Mouse (Mus musculus) midbrain, embryonic 11.5 days (tissue): ENCODE data around the gene Kynu. TPM values are rescaled to one million over a fixed set of nuclear protein-coding genes. Genes with fewer than 3 reads are reported as not detected.

ENCODE experiments used
- ATAC-seq: fragments of 200-750 bp; cut with Nextera tagmentation; 2 replicates; pipeline ENCODE4 v1.8.0; 2017; ENCODE audit warnings: moderate TSS enrichment, moderate library complexity; ENCODE audit not compliant: low FRiP score
- DNase-seq: peaks from one replicate; pipeline ENCODE4 v3.0.0; 2015; ENCODE audit warnings: low spot score; ENCODE audit errors: missing footprints
- H3K27ac ChIP-seq: fragments of 300-500 bp; sonication (generic); 2 replicates; pipeline ENCODE4 v1.5.1; 2014; ENCODE audit warnings: low read depth, low read length
- H3K27me3 ChIP-seq: fragments of 300-500 bp; sonication (generic); 2 replicates; pipeline ENCODE4 v1.6.1; 2014; ENCODE audit warnings: mild to moderate bottlenecking, low read length, moderate library complexity, mixed read lengths; ENCODE audit not compliant: control insufficient read depth, insufficient read depth
- H3K36me3 ChIP-seq: fragments of 300-500 bp; sonication (generic); 2 replicates; pipeline ENCODE4 v1.6.1; 2014; ENCODE audit warnings: mild to moderate bottlenecking, low read length, moderate library complexity, mixed read lengths; ENCODE audit not compliant: control insufficient read depth, insufficient read depth
- H3K4me1 ChIP-seq: fragments of 300-500 bp; sonication (generic); 2 replicates; pipeline ENCODE4 v1.6.1; 2014; ENCODE audit warnings: low read length; ENCODE audit not compliant: control insufficient read depth, insufficient read depth
- H3K4me2 ChIP-seq: fragments of 300-500 bp; sonication (generic); 2 replicates; pipeline ENCODE4 v1.6.1; 2014; ENCODE audit warnings: mild to moderate bottlenecking, moderate library complexity
- H3K4me3 ChIP-seq: fragments of 300-500 bp; sonication (generic); 2 replicates; pipeline ENCODE4 v1.5.1; 2014; ENCODE audit warnings: low read depth, low read length
- H3K9ac ChIP-seq: fragments of 300-500 bp; sonication (generic); 2 replicates; pipeline ENCODE4 v1.6.1; 2014; ENCODE audit warnings: low read length
- H3K9me3 ChIP-seq: fragments of 300-500 bp; sonication (generic); 2 replicates; pipeline ENCODE4 v1.6.1; 2016; ENCODE audit warnings: low read length; ENCODE audit not compliant: control insufficient read depth
- WGBS: fragments of 180-500 bp; shearing (Covaris S2); extraction: QIAGEN DNeasy Blood & Tissue Kit; methylation state at CpG from one replicate; pipeline ENCODE4 v1.1.7; 2014; 5-methylcytosine and 5-hydroxymethylcytosine counted together
- polyA plus RNA-seq: library from polyadenylated mRNA; unstranded; fragments of >200 nt; fragmentation: Nextera tagmentation; extraction: Ambion mirVana; gene quantifications from 2 replicates; pipeline ENCODE4 v1.2.1, GENCODE M21; 2014

The Kynu gene
- polyA plus RNA-seq = 1.9 and 2.6 TPM in 2 replicates

- 32% methylated on average over 9 of the region's 9 CpGs for WGBS
- DNase-seq = peak; percentile 82
- Histone ChIP-seq H3K27ac (no peak within 1 kb of the TSS), H3K36me3 (no peaks in the 10 kb centered on the region), H3K4me1 (0 out of 2 replicates have a peak, but pooled peaks cover 3% of the 10 kb centered on the region), H3K4me3 (no peak within 1 kb of the TSS), H3K9me3 (no peaks in the 10 kb centered on the region), H3K4me2 (no peak within 1 kb of the TSS), H3K27me3 (no peaks in the 10 kb centered on the region), H3K9ac (no peak within 1 kb of the TSS)
- ATAC-seq = no peak
Observed at GRCm38 (mm10) chr2:43555062-43555888, at the start of gene Kynu. Gene Kynu, plus strand, starts transcription at chr2:43555329.

- no peaks in the 10 kb centered on the region for H3K4me1 ChIP-seq
- 95% methylated on average over 3 of the region's 3 CpGs for WGBS
- DNase-seq (no peak), ATAC-seq (no peak)
- H3K27me3 ChIP-seq = no peaks in the 10 kb centered on the region
- H3K4me3 ChIP-seq = no peak overlapping the region
- H3K4me2 ChIP-seq = no peak overlapping the region
- H3K36me3 ChIP-seq = no peaks in the 10 kb centered on the region
- H3K27ac ChIP-seq = no peak overlapping the region
- no peaks in the 10 kb centered on the region for H3K9me3 ChIP-seq
- H3K9ac ChIP-seq = no peak overlapping the region
Observed at GRCm38 (mm10) chr2:43506182-43506581, 48.9 kb upstream of the Kynu start.

GRCm38 (mm10) chr2:43513852-43514251, 41.3 kb upstream of the Kynu start:
- Histone ChIP-seq H3K27me3 (no peaks in the 10 kb centered on the region), H3K9me3 (no peaks in the 10 kb centered on the region), H3K4me1 (no peaks in the 10 kb centered on the region), H3K4me2 (no peak overlapping the region), H3K9ac (no peak overlapping the region), H3K4me3 (no peak overlapping the region), H3K27ac (no peak overlapping the region), H3K36me3 (no peaks in the 10 kb centered on the region)
- WGBS = 7% methylated on average over 7 of the region's 7 CpGs
- ATAC-seq (0 out of 2 replicates have a peak, but pooled peaks have one; percentile 24), DNase-seq (peak; percentile 85)

- no peaks in the 10 kb centered on the region for H3K27me3 ChIP-seq
- H3K4me2 ChIP-seq = no peak overlapping the region
- no peak overlapping the region for H3K27ac ChIP-seq
- WGBS = 71% methylated on average over 2 of the region's 2 CpGs
- H3K9me3 ChIP-seq = no peaks in the 10 kb centered on the region
- no peak for DNase-seq
- no peaks in the 10 kb centered on the region for H3K36me3 ChIP-seq
- ATAC-seq = no peak
- no peak overlapping the region for H3K9ac ChIP-seq
- no peak overlapping the region for H3K4me3 ChIP-seq
- no peaks in the 10 kb centered on the region for H3K4me1 ChIP-seq
Observed at GRCm38 (mm10) chr2:43534417-43534816, 20.7 kb upstream of the Kynu start.

- WGBS = 93% methylated on average over 3 of the region's 3 CpGs
Observed at GRCm38 (mm10) chr2:43542615-43543014, 12.5 kb upstream of the Kynu start.

GRCm38 (mm10) chr2:43545665-43546064, 9.5 kb upstream of the Kynu start:
- H3K4me2 ChIP-seq = no peak overlapping the region
- no peak for ATAC-seq
- WGBS = 82% methylated on average over 3 of the region's 3 CpGs
- no peak for DNase-seq
- H3K36me3 ChIP-seq = no peaks in the 10 kb centered on the region
- H3K4me1 ChIP-seq = no peaks in the 10 kb centered on the region
- no peaks in the 10 kb centered on the region for H3K27me3 ChIP-seq
- H3K4me3 ChIP-seq = no peak overlapping the region
- H3K9me3 ChIP-seq = no peaks in the 10 kb centered on the region
- no peak overlapping the region for H3K27ac ChIP-seq
- no peak overlapping the region for H3K9ac ChIP-seq

More at GRCm38 (mm10) chr2:43542615-43543014, 12.5 kb upstream of the Kynu start:
- DNase-seq = no peak
- no peaks in the 10 kb centered on the region for H3K36me3 ChIP-seq
- ATAC-seq = no peak
- no peak overlapping the region for H3K27ac ChIP-seq
- H3K4me1 ChIP-seq = no peaks in the 10 kb centered on the region
- no peaks in the 10 kb centered on the region for H3K9me3 ChIP-seq
- H3K4me2 ChIP-seq = no peak overlapping the region
- no peaks in the 10 kb centered on the region for H3K27me3 ChIP-seq
- H3K4me3 ChIP-seq = no peak overlapping the region
- H3K9ac ChIP-seq = no peak overlapping the region

- Histone ChIP-seq H3K27ac (no peak overlapping the region), H3K9me3 (no peaks in the 10 kb centered on the region), H3K4me3 (no peak overlapping the region), H3K9ac (no peak overlapping the region), H3K4me2 (no peak overlapping the region), H3K36me3 (no peaks in the 10 kb centered on the region), H3K27me3 (no peaks in the 10 kb centered on the region), H3K4me1 (no peaks in the 10 kb centered on the region)
- 90% methylated on average over 1 of the region's 1 CpGs for WGBS
- no peak for ATAC-seq
- DNase-seq = no peak
Observed at GRCm38 (mm10) chr2:43546448-43546847, 8.7 kb upstream of the Kynu start.

- no peak overlapping the region for H3K4me3 ChIP-seq
- ATAC-seq = no peak
- H3K9ac ChIP-seq = no peak overlapping the region
- no peaks in the 10 kb centered on the region for H3K27me3 ChIP-seq
- DNase-seq = peak; percentile 47
- no peak overlapping the region for H3K27ac ChIP-seq
- WGBS = 58% methylated on average over 4 of the region's 4 CpGs
- 0 out of 2 replicates have a peak, but pooled peaks cover 3% of the 10 kb centered on the region for H3K4me1 ChIP-seq
- H3K9me3 ChIP-seq = no peaks in the 10 kb centered on the region
- H3K36me3 ChIP-seq = no peaks in the 10 kb centered on the region
- H3K4me2 ChIP-seq = no peak overlapping the region
Observed at GRCm38 (mm10) chr2:43554216-43554615, 913 bp upstream of the Kynu start.

- no peaks in the 10 kb centered on the region for H3K27me3 ChIP-seq
- H3K4me1 ChIP-seq = 0 out of 2 replicates have a peak, but pooled peaks cover 3% of the 10 kb centered on the region
- H3K9ac ChIP-seq = no peak overlapping the region
- 48% methylated on average over 4 of the region's 4 CpGs for WGBS
- DNase-seq = peak; percentile 80
- H3K27ac ChIP-seq = no peak overlapping the region
- no peaks in the 10 kb centered on the region for H3K36me3 ChIP-seq
- H3K4me3 ChIP-seq = no peak overlapping the region
- no peaks in the 10 kb centered on the region for H3K9me3 ChIP-seq
- H3K4me2 ChIP-seq = no peak overlapping the region
- ATAC-seq = no peak
Observed at GRCm38 (mm10) chr2:43555889-43556285, 758 bp downstream of the Kynu start.
